Mouse (Mus musculus) cerebellum, adult 9-10 months (tissue): Measurements from ENCODE around the gene Uqcrh.

Experiments used
- DNase-seq: peaks from one replicate; pipeline ENCODE4 v3.0.0; 2022

The Uqcrh gene

GRCm38 (mm10) chr4:116053399-116053961, 21.4 kb downstream of the Uqcrh start, which contains the start of gene Nsun4:
TSS of gene Nsun4 (minus strand) at chr4:116053876.
- peak; percentile 91 for DNase-seq

GRCm38 (mm10) chr4:116052526-116053293, 22.2 kb downstream of the Uqcrh start:
- peak; percentile 59 for DNase-seq

- DNase-seq, result no peak
These were observed 25.7 kb downstream of the Uqcrh start for GRCm38 (mm10) chr4:116049211-116049610.

GRCm38 (mm10) chr4:116048130-116048920, 26.5 kb downstream of the Uqcrh start:
- DNase-seq, result no peak

GRCm38 (mm10) chr4:116047681-116048080, 27.2 kb downstream of the Uqcrh start:
- DNase-seq, result no peak

- DNase-seq, result no peak
These were observed 28.3 kb downstream of the Uqcrh start for GRCm38 (mm10) chr4:116046604-116047003.

GRCm38 (mm10) chr4:116042186-116042585, 32.7 kb downstream of the Uqcrh start:
- DNase-seq, result no peak

- no peak for DNase-seq
These were observed 34.4 kb downstream of the Uqcrh start for GRCm38 (mm10) chr4:116040466-116040865.

- no peak for DNase-seq
These were observed 41.5 kb downstream of the Uqcrh start for GRCm38 (mm10) chr4:116033374-116033773.

GRCm38 (mm10) chr4:116032906-116033305, 42.0 kb downstream of the Uqcrh start:
- DNase-seq, result no peak

- peak; percentile 36 for DNase-seq
These were observed 56.7 kb downstream of the Uqcrh start, which contains the start of gene Faah for GRCm38 (mm10) chr4:116017902-116018746. TSS of gene Faah (minus strand) at chr4:116017926.

GRCm38 (mm10) chr4:116017300-116017901, 57.5 kb downstream of the Uqcrh start:
- peak; percentile 72 for DNase-seq
